Mouse (Mus musculus) gastrocnemius, adult 8-10 months (tissue): ENCODE data around the gene Nmnat2. TPM values are rescaled to one million over a fixed set of nuclear protein-coding genes. Genes with fewer than 3 reads are reported as not detected.

Experiments used
- DNase-seq, 2 experiments: peaks; one replicate each; pipeline ENCODE4 v3.0.0; 2022; ENCODE audit warnings: low spot score in 2 of 2
- total RNA-seq, 4 experiments: library from RNA; stranded (reverse); gene quantifications; 2 replicates each; pipeline ENCODE4 v1.2.4; 2022

Gene Nmnat2
- total RNA-seq, 4 experiments from 2014 or later = 0.10 to 0.58 (median 0.16) TPM

GRCm38 (mm10) chr1:152983416-152983815 is 28.6 kb downstream of the Nmnat2 start:
- DNase-seq = no peak

DNA sequence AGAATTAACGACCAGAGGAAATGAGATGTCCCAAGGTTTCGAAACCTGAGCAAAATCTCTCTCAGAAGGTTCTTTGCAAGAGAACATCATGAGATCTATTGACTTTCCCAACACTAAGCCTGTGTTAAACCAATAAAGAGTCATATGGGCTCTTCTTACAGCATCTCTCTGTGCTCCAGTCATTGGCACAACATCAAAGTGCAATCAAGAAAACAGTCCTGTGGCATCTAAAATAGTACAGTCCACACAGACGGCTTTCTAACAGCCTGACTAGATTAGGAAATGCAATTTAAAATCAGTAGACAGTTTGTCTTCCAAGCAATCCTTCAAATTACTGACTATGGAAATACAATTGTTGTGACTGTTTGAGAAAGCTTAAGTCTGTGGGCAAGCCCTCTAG is 32.2 kb downstream of the Nmnat2 start:
- no peak for DNase-seq

DNA sequence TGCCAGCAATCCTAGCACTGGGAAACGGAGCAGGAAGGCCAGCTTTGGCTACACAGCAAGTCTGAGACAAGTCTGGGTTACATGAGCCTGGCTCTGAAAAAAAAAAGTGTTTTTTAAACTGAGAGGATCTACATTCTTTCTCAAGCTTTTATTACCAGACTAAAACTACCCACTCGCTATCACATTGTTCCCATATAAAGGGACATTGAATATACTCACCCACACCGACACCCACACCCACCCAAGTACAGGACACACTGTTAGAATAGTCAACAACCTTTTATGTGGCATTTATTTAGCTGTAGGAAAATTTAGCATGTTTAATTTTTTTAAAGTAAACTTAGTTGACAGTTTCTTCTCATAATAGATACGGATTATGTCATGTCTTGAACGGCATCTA is 35.3 kb downstream of the Nmnat2 start:
- no peak for DNase-seq

DNA sequence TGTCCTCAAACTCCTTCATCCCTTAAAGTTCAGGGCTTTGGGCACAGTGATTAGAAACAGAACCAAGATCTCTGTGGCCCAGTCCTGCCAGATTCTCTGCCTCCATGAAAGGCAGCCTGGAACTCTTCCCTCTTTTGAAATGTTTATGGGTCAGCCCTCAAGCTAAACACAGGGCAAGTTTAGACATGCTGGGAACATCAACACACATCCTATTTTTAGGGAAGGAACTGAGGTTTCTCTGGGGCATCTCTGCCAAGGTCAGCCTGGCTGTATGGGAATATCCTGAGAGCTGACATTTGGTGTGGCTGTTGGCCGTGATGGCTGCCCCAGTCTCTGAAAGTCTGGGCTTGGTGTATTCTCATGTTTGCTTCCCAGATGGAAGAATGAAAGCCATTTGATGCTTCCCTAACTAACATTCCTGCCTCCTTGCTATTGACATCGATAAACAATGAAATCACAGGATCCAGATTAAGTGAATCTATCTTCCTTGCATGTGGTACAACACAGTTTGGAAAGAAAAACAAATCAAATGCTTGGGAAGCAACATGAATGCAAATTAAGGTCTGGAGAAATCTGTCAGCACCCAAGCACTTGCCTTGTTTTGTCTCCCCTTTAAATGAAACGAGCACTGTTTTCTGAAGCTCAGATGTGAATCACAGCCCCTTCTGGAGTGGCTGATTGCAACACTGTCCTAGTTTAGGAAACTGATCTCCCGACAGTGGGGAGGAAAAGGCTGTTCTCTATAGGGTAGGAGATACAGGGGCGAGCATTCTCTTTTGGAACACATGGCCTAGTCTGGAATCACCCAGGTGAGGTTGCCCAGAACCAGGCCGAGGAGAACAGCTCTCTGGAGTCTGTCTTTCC is 37.7 kb downstream of the Nmnat2 start:
- DNase-seq = peak; percentile 20 to 59

- no peak for DNase-seq
These were observed 39.0 kb downstream of the Nmnat2 start for GRCm38 (mm10) chr1:152993803-152994202.

- DNase-seq = no peak
These were observed 45.2 kb downstream of the Nmnat2 start for GRCm38 (mm10) chr1:152999983-153000382.

- no peak for DNase-seq
These were observed 45.9 kb downstream of the Nmnat2 start for GRCm38 (mm10) chr1:153000486-153001228.

- DNase-seq = no peak
These were observed 47.7 kb downstream of the Nmnat2 start for GRCm38 (mm10) chr1:153002295-153003050.

DNA sequence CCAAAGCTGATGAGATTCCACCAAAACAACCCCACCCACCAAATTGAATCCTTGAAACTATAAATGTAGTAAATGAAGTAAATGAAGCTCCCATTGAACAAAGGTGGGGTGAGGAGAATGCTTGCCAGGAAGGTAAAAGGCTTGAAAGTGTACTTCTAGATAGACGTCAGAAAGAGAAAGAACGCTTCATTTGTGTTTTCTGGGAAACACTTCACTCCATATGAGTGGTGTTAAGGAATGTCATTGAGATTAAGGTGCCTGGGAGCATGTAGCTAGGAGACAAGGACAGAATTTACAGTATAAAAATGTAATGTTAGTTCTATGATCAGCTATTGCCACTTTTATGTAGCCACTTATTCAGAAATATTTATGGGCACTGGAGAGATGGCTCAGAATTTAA is 49.7 kb downstream of the Nmnat2 start:
- DNase-seq = no peak

- no peak for DNase-seq
These were observed 51.3 kb downstream of the Nmnat2 start for GRCm38 (mm10) chr1:153006054-153006453.

DNA sequence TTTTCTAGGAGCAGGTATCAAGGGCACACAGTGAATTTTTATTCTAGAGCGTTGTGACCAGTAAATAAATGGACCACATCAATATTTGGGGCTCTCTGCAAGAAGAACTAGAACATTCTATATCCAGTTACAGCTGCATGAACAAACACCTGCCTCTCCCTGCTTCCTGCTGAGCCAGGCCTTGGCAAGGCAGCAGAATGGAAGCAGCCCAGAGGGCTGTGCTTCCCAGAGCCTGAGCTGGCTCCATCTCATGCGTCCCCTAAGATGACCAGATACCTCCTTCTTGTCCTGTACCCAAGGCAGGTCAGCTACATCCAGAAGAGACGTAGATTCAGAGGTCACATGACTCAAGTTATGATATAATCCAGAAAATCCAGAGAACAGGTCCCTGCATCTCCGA is 52.0 kb downstream of the Nmnat2 start:
- peak; percentile 18 to 61 for DNase-seq

DNA sequence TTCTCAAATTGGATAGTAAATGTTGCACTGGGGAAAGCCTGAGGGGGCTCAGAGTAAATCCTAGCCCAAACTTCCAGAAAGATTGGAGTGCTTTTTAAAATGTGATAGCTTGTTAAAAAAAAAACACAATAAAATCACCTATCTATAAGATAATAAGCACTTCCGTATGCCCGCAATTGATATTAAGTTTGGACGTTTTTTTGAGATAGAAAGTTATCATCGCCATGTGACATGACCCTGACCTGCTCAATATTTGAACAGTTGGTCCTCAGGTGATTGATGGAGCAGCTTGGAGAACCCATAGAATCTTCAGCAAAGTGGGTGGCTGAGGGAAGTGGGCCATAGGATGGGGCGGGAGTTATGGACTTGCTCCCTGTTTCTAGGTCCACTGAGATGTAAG is 52.5 kb downstream of the Nmnat2 start:
- DNase-seq = no peak

DNA sequence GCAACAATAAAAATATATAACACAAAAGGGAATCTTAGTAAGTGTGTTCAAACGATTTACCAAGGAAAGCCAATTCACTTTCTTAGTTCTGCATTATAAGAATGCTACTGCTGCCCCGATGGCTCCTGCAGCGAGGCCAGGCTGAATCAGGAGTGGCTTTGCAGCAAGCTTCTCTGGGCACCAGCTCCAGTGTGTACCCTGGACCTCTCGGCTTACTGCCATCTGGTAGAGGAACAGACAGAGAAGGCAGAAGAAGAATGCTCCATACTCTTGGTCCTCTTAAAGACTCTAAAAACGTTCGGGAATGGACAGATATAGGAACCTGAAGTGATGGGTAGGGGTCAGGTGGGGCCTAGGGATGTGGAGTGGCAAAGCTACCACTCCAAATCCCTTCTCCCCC is 53.0 kb downstream of the Nmnat2 start:
- no peak for DNase-seq

DNA sequence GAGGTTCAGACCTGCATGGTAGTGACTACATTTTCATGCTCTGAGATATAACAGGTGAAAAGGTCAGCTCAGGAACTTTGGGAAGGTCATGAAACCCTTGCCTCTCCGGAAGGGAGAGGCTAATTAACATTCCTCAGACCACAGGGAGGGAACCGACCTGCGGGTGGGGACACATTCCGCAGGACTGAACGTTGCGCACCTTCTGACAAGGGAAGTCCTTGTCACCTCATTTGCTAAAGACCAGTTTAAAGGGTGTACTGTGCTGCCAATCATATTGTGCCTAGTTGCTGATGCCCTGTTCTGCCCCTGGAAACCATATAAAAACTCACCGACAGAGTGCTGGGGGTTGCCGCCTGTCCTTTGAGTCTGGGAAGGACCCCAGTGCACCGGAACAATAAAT is 54.5 kb downstream of the Nmnat2 start:
- no peak for DNase-seq

- DNase-seq = no peak
These were observed 55.9 kb downstream of the Nmnat2 start for GRCm38 (mm10) chr1:153010353-153011351.

GRCm38 (mm10) chr1:153011544-153011943 is 56.8 kb downstream of the Nmnat2 start:
- DNase-seq = no peak

DNA sequence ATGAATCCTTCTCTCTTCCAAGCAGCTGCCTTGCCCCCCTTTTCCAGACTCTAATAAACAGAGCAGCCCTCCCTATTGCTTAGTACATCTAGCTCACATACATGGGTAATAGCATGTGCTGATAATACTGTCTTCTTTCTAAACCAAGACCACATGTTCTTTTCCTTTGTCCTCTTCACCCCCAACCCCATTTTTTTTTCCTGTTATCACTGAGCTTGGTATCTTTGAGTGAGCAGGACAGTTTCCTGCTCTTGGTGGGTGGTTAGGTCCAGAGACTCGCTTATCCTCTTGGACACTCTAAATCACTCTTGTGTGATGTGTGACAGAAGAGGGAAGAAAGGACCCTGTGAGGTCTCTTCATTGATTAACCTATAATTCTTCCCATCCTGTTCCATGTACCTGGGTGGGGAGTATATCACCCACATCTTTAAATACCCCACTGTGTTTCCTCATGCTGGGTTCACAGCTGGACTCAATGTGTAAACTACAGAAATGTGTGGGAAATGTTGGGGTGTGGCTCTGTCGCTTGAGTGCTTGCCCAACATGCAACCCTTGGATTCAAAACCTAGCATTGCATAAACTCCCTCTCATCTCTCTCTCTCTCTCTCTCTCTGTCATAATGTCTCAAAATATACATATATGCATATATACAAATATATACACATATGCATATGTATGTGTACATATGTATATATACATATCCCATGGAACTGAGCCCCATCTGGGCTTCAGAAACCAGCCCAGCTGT is 58.9 kb downstream of the Nmnat2 start:
- no peak for DNase-seq

- DNase-seq = peak; percentile 50 to 59
These were observed 59.8 kb downstream of the Nmnat2 start for GRCm38 (mm10) chr1:153014431-153015186.
